Mouse (Mus musculus) MEL (cell line): ENCODE measurements around the gene Bpifa5. TPM values are rescaled to one million over a fixed set of nuclear protein-coding genes. Genes with fewer than 3 reads are reported as not detected.
"Not testable (repeated sequence)": the region's sequence is repeated elsewhere in the genome, so short reads cannot be mapped to it uniquely, and the experiment has no call there.

Source experiments
- DNase-seq: peaks from one replicate; pipeline ENCODE4 v3.0.0; 2011; ENCODE audit warnings: low read depth, low spot score
- H3K27ac ChIP-seq: 2 replicates; pipeline ENCODE4 v1.5.1; 2012; ENCODE audit warnings: low read depth, mild to moderate bottlenecking, control low read depth, low read length, moderate library complexity; ENCODE audit not compliant: control insufficient read depth
- H3K27me3 ChIP-seq, 2 experiments: fragments of 150-350 bp in 1 of 2; sonication (generic) in 1 of 2; 2 replicates each; pipeline ENCODE4 v1.6.1; 2012; ENCODE audit warnings: low read length in 2 of 2, mild to moderate bottlenecking in 2 of 2, improper control_type of control experiment in 1 of 2, moderate library complexity in 1 of 2; ENCODE audit not compliant: insufficient read depth in 2 of 2, control insufficient read depth in 1 of 2
- H3K36me3 ChIP-seq, 2 experiments: 2 replicates each; pipeline ENCODE4 v1.6.1; 2012 to 2014; ENCODE audit warnings: low read length in 2 of 2, improper control_type of control experiment in 1 of 2, inconsistent platforms in 1 of 2, mild to moderate bottlenecking in 1 of 2; ENCODE audit not compliant: insufficient read depth in 2 of 2, control insufficient read depth in 1 of 2
- H3K4me1 ChIP-seq, 2 experiments: fragments of 150-350 bp in 1 of 2; sonication (generic) in 1 of 2; 2 replicates each; pipeline ENCODE4 v1.6.1; 2012; ENCODE audit warnings: low read length in 2 of 2, improper control_type of control experiment in 1 of 2, mild to moderate bottlenecking in 1 of 2; ENCODE audit not compliant: insufficient read depth in 2 of 2, control insufficient read depth in 1 of 2
- H3K4me3 ChIP-seq, 2 experiments: fragments of 150-350 bp in 1 of 2; sonication (generic) in 1 of 2; 2 replicates each; pipeline ENCODE4 v1.5.1; 2012; ENCODE audit warnings: low read depth in 2 of 2, low read length in 2 of 2, mild to moderate bottlenecking in 2 of 2, moderate library complexity in 2 of 2, control low read depth in 1 of 2, improper control_type of control experiment in 1 of 2; ENCODE audit not compliant: control insufficient read depth in 1 of 2, insufficient read depth in 1 of 2
- H3K79me2 ChIP-seq: 2 replicates; pipeline ENCODE4 v1.6.1; 2012; ENCODE audit warnings: mild to moderate bottlenecking, low read length, moderate library complexity; ENCODE audit not compliant: control insufficient read depth, poor library complexity, insufficient read depth
- H3K9ac ChIP-seq: 2 replicates; pipeline ENCODE4 v1.6.1; 2012; ENCODE audit warnings: low read depth, mild to moderate bottlenecking, control low read depth, low read length, moderate library complexity; ENCODE audit not compliant: control insufficient read depth, poor library complexity, severe bottlenecking
- H3K9me3 ChIP-seq: fragments of 150-350 bp; sonication (generic); replicated peaks from 2 replicates; pipeline ENCODE4 v1.6.1; 2012; ENCODE audit warnings: mild to moderate bottlenecking, low read length, improper control_type of control experiment, moderate library complexity; ENCODE audit not compliant: insufficient read depth
- BHLHE40 ChIP-seq: IDR thresholded peaks from 2 replicates; pipeline ENCODE4 v1.6.1; 2012; ENCODE audit warnings: low read depth, mild to moderate bottlenecking, inconsistent platforms, low read length, improper control_type of control experiment, borderline replicate concordance
- CHD1 ChIP-seq: IDR thresholded peaks from 2 replicates; pipeline ENCODE4 v1.6.1; 2012; ENCODE audit warnings: low read depth, mild to moderate bottlenecking, inconsistent platforms, low read length, improper control_type of control experiment
- CHD2 ChIP-seq: IDR thresholded peaks from 2 replicates; pipeline ENCODE4 v1.6.1; 2011; ENCODE audit warnings: low read length, improper control_type of control experiment
- CTCF ChIP-seq, 3 experiments: IDR thresholded peaks in 2 of 3; conservative IDR thresholded peaks in 1 of 3; 2 replicates each; pipeline ENCODE4 v1.5.1; 2011 to 2012; ENCODE audit warnings: low read length in 3 of 3, low read depth in 2 of 3, mild to moderate bottlenecking in 2 of 3, improper control_type of control experiment in 1 of 3, inconsistent platforms in 1 of 3, mixed read lengths in 1 of 3, moderate library complexity in 1 of 3; ENCODE audit not compliant: control insufficient read depth in 1 of 3, insufficient read depth in 1 of 3, poor library complexity in 1 of 3, severe bottlenecking in 1 of 3
- EP300 ChIP-seq, 2 experiments: IDR thresholded peaks; 2 replicates each; pipeline ENCODE4 v1.6.1; 2011; ENCODE audit warnings: improper control_type of control experiment in 2 of 2, low read length in 2 of 2, low read depth in 1 of 2, mild to moderate bottlenecking in 1 of 2
- ETS1 ChIP-seq: IDR thresholded peaks from 2 replicates; pipeline ENCODE4 v1.6.1; 2012; ENCODE audit warnings: low read depth, mild to moderate bottlenecking, inconsistent platforms, low read length, improper control_type of control experiment, moderate library complexity
- JUND ChIP-seq: IDR thresholded peaks from 2 replicates; pipeline ENCODE4 v1.6.1; 2011; ENCODE audit warnings: low read depth, mild to moderate bottlenecking, improper control_type of control experiment, low read length
- KAT2A ChIP-seq: conservative IDR thresholded peaks from 2 replicates; pipeline ENCODE4 v1.6.1; 2012; ENCODE audit warnings: low read depth, low read length, improper control_type of control experiment, inconsistent platforms
- MAZ ChIP-seq: IDR thresholded peaks from 2 replicates; pipeline ENCODE4 v1.6.1; 2012; ENCODE audit warnings: low read depth, mild to moderate bottlenecking, inconsistent platforms, low read length, improper control_type of control experiment
- MYB ChIP-seq: IDR thresholded peaks from 2 replicates; pipeline ENCODE4 v1.6.1; 2011; ENCODE audit warnings: mild to moderate bottlenecking, low read depth, low read length, improper control_type of control experiment
- NRF1 ChIP-seq: IDR thresholded peaks from 2 replicates; pipeline ENCODE4 v1.6.1; 2014; ENCODE audit warnings: low read depth, mild to moderate bottlenecking, inconsistent platforms, low read length, improper control_type of control experiment, moderate library complexity; ENCODE audit not compliant: poor library complexity, insufficient read depth, severe bottlenecking
- POLR2A ChIP-seq, 2 experiments: IDR thresholded peaks; 2 replicates each; pipeline ENCODE4 v1.6.1; 2011 to 2012; ENCODE audit warnings: low read length in 2 of 2, mild to moderate bottlenecking in 2 of 2, control low read depth in 1 of 2, improper control_type of control experiment in 1 of 2, low read depth in 1 of 2, moderate library complexity in 1 of 2; ENCODE audit not compliant: control insufficient read depth in 1 of 2, insufficient read depth in 1 of 2, poor library complexity in 1 of 2
- POLR2AphosphoS5 ChIP-seq: IDR thresholded peaks from 2 replicates; pipeline ENCODE4 v1.6.1; 2012; ENCODE audit warnings: low read depth, borderline replicate concordance, mild to moderate bottlenecking, inconsistent platforms, low read length, moderate library complexity, mixed read lengths
- RAD21 ChIP-seq: IDR thresholded peaks from 2 replicates; pipeline ENCODE4 v1.6.1; 2011; ENCODE audit warnings: mild to moderate bottlenecking, low read depth, low read length, improper control_type of control experiment
- SIN3A ChIP-seq: IDR thresholded peaks from 2 replicates; pipeline ENCODE4 v1.6.1; 2012; ENCODE audit warnings: low read length, improper control_type of control experiment, inconsistent platforms
- SMC3 ChIP-seq: IDR thresholded peaks from 2 replicates; pipeline ENCODE4 v1.6.1; 2011; ENCODE audit warnings: low read depth, low read length, improper control_type of control experiment
- TAL1 ChIP-seq: IDR thresholded peaks from 2 replicates; pipeline ENCODE4 v1.6.1; 2012; ENCODE audit warnings: mild to moderate bottlenecking, inconsistent platforms, low read length, moderate library complexity, mixed read lengths
- USF1 ChIP-seq: IDR thresholded peaks from 2 replicates; pipeline ENCODE4 v1.6.1; 2014; ENCODE audit warnings: low read depth, mild to moderate bottlenecking, inconsistent platforms, low read length, improper control_type of control experiment, moderate library complexity
- ZC3H11A ChIP-seq: IDR thresholded peaks from 2 replicates; pipeline ENCODE4 v1.6.1; 2012; ENCODE audit warnings: low read depth, mild to moderate bottlenecking, inconsistent platforms, low read length, improper control_type of control experiment
- ZKSCAN1 ChIP-seq: IDR thresholded peaks from 2 replicates; pipeline ENCODE4 v1.6.1; 2012; ENCODE audit warnings: low read depth, mild to moderate bottlenecking, inconsistent platforms, low read length, improper control_type of control experiment, moderate library complexity
- ZNF384 ChIP-seq: IDR thresholded peaks from 2 replicates; pipeline ENCODE4 v1.6.1; 2012; ENCODE audit warnings: low read depth, mild to moderate bottlenecking, inconsistent platforms, low read length, improper control_type of control experiment
- polyA plus RNA-seq, 2 experiments: library from polyadenylated mRNA; stranded (reverse) in 1 of 2; unstranded in 1 of 2; fragments of >175 nt in 1 of 2; fragments of >200 nt in 1 of 2; gene quantifications; 2 replicates each; pipeline versions ENCODE4 v1.2.1 to v1.2.4; 2012; ENCODE audit warnings: low replicate concordance in 2 of 2, low read depth in 1 of 2; ENCODE audit not compliant: insufficient read length in 2 of 2, insufficient read depth in 1 of 2, missing spikeins in 1 of 2
- total RNA-seq: library from RNA; depleted of rRNA; stranded (reverse); fragments of 300-350 nt; gene quantifications from 2 replicates; pipeline ENCODE4 v1.2.3, GENCODE M21; 2012

Bpifa5 gene
- total and polyA plus RNA-seq, 3 experiments: not detected

- H3K4me3 ChIP-seq: no peak overlapping the region
- H3K9ac ChIP-seq: no peak overlapping the region
- H3K4me1 ChIP-seq: no peaks in the 10 kb centered on the region
- no peaks in the 10 kb centered on the region for H3K36me3 ChIP-seq
- TF ChIP-seq ZNF384 (0 out of 2 replicates have a peak, but pooled peaks have one; percentile 9), RAD21 (peak; percentile 59), SMC3 (peak; percentile 37; the same call in 1 of the 2 replicates), CTCF (IDR thresholded peaks at IDR 0.05 in 2 of 3, conservative IDR thresholded peaks at IDR 0.05 in 1 of 3; ENCODE audit: control insufficient read depth in 1 of 3, insufficient read depth in 1 of 3, low read depth in 2 of 3, low read length in 3 of 3, poor library complexity in 1 of 3, severe bottlenecking in 1 of 3) (peak; percentile 55 to 73 (median 71)), CHD1 (no peak)
- no peaks in the 10 kb centered on the region for H3K27me3 ChIP-seq
- no peak overlapping the region for H3K27ac ChIP-seq
- peak; percentile 43 for DNase-seq
- H3K79me2 ChIP-seq: no peaks in the 10 kb centered on the region
- no peaks in the 10 kb centered on the region for H3K9me3 ChIP-seq
Observed at GRCm38 (mm10) chr2:154173313-154173712, 10.9 kb downstream of the Bpifa5 start.

- DNase-seq, H3K36me3 ChIP-seq, H3K27me3 ChIP-seq, H3K4me3 ChIP-seq, H3K9ac ChIP-seq, H3K4me1 ChIP-seq, H3K9me3 ChIP-seq, H3K27ac ChIP-seq, H3K79me2 ChIP-seq: not testable (repeated sequence)
Observed at GRCm38 (mm10) chr2:154181900-154182299, 19.5 kb downstream of the Bpifa5 start.

GRCm38 (mm10) chr2:154183061-154183460, 20.7 kb downstream of the Bpifa5 start:
- H3K9me3 ChIP-seq, H3K27me3 ChIP-seq, H3K79me2 ChIP-seq, H3K4me3 ChIP-seq, H3K27ac ChIP-seq, H3K9ac ChIP-seq, DNase-seq, H3K36me3 ChIP-seq, H3K4me1 ChIP-seq: not testable (repeated sequence)

- no peak overlapping the region for H3K27ac ChIP-seq
- H3K9me3 ChIP-seq: no peaks in the 10 kb centered on the region
- no peaks in the 10 kb centered on the region for H3K36me3 ChIP-seq
- no peaks in the 10 kb centered on the region for H3K79me2 ChIP-seq
- 0 out of 4 replicates have a peak, but pooled peaks cover 0 to 2% of the 10 kb centered on the region in 2 experiments for H3K27me3 ChIP-seq
- H3K4me1 ChIP-seq: no peaks in the 10 kb centered on the region
- H3K4me3 ChIP-seq: no peak overlapping the region
- TF ChIP-seq KAT2A: no peak
- TF ChIP-seq TAL1: no peak
- no peak for TF ChIP-seq MAZ
- no peak for TF ChIP-seq CHD1
- no peak for TF ChIP-seq ZKSCAN1
- TF ChIP-seq ETS1: no peak
- no peak for TF ChIP-seq JUND
- TF ChIP-seq SMC3: no peak
- no peak for TF ChIP-seq NRF1
- no peak for TF ChIP-seq ZC3H11A
- no peak for TF ChIP-seq USF1
- no peak for TF ChIP-seq CHD2
- TF ChIP-seq POLR2A (IDR thresholded peaks at IDR 0.05; ENCODE audit: control insufficient read depth in 1 of 2, insufficient read depth in 1 of 2, low read depth in 1 of 2, low read length in 2 of 2, poor library complexity in 1 of 2): no peak
- no peak for TF ChIP-seq RAD21
- TF ChIP-seq POLR2AphosphoS5: no peak
- no peak for TF ChIP-seq EP300 (IDR thresholded peaks at IDR 0.05; ENCODE audit: low read depth in 1 of 2, low read length in 2 of 2)
- TF ChIP-seq SIN3A: no peak
- TF ChIP-seq MYB: no peak
- TF ChIP-seq BHLHE40: no peak
- TF ChIP-seq, all 39 proteins: peak for 0
- no peak for DNase-seq
- H3K9ac ChIP-seq: no peak overlapping the region
Observed at GRCm38 (mm10) chr2:154185319-154185718, 22.9 kb downstream of the Bpifa5 start.
